In the genomic region with DNA sequence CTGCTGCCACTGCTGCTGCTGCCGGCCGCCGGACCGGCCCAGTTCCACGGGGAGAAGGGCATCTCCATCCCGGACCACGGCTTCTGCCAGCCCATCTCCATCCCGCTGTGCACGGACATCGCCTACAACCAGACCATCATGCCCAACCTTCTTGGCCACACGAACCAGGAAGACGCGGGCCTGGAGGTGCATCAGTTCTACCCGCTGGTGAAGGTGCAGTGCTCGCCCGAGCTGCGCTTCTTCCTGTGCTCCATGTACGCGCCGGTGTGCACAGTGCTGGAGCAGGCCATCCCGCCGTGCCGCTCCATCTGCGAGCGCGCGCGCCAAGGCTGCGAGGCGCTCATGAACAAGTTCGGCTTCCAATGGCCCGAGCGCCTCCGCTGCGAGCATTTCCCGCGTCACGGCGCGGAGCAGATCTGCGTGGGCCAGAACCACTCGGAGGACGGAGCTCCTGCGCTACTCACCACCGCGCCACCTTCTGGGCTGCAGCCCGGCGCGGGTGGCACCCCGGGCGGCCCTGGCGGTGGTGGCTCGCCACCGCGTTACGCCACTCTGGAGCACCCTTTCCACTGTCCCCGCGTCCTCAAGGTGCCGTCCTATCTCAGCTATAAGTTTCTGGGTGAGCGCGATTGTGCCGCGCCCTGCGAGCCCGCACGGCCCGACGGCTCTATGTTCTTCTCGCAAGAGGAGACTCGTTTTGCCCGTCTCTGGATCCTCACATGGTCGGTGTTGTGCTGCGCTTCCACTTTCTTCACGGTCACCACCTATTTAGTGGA, we compare ENCODE assay signal across 8 mouse cellular contexts. TPM values are rescaled to one million over a fixed set of nuclear protein-coding genes. Genes with fewer than 3 reads are reported as not detected.
DNase-seq lines count a peak whose midpoint lies in the region; ATAC-seq and TF ChIP-seq lines count a peak whose summit lies in the region.

No protein-coding gene starts in this region.

- WGBS in spleen, adult 2 months: 2% methylated on average over 74 of the region's 74 CpGs
- under 1% methylated on average over 74 of the region's 74 CpGs for WGBS in embryonic facial prominence, embryonic 11.5 days
- under 1% methylated on average over 71 of the region's 74 CpGs for WGBS in heart, embryonic 12.5 days
- under 1% methylated on average over 74 of the region's 74 CpGs for WGBS in kidney, embryonic 15.5 days

- ATAC-seq in embryonic facial prominence, embryonic 11.5 days (replicated peaks; ENCODE audit: insufficient number of reproducible peaks, low FRiP score, low TSS enrichment, low read depth): peak; percentile 63
- ATAC-seq in heart, embryonic 12.5 days (ENCODE audit: insufficient number of reproducible peaks, low FRiP score): peak; percentile 36
- ATAC-seq in kidney, embryonic 15.5 days (replicated peaks; ENCODE audit: low FRiP score): peak; percentile 16

- DNase-seq in spleen, adult 2 months (ENCODE audit: low read depth in 1 of 2, low spot score in 2 of 2): no peak
- no peak for DNase-seq in spleen, postnatal 14 days (ENCODE audit: low spot score in 2 of 2)
- DNase-seq in embryonic facial prominence, embryonic 11.5 days (ENCODE audit: low spot score): peak; percentile 52
- peak; percentile 49 for DNase-seq in lung, postnatal 10 days
- peak; percentile 18 to 30 for DNase-seq in right cerebral cortex, postnatal 36 days (ENCODE audit: low spot score in 2 of 2)
- no peak for DNase-seq in ovary, postnatal 14 days (ENCODE audit: low spot score)

- TF ChIP-seq CTCF in spleen, adult 2 months (IDR thresholded peaks at IDR 0.05; ENCODE audit: extremely low read depth, insufficient read depth, insufficient read length, insufficient replicate concordance): no peak

- H3K27ac ChIP-seq in spleen, adult 2 months (ENCODE audit: insufficient read depth, low read length): no peak overlapping the region
- H3K27ac ChIP-seq in embryonic facial prominence, embryonic 11.5 days (replicated peaks; ENCODE audit: low read depth, low read length): peak overlapping the region; percentile 99
- H3K27ac ChIP-seq in heart, embryonic 12.5 days (ENCODE audit: poor library complexity, severe bottlenecking): peak overlapping the region; percentile 97
- peak overlapping the region; percentile 99 for H3K27ac ChIP-seq in kidney, embryonic 15.5 days

- H3K36me3 ChIP-seq in spleen, adult 2 months (ENCODE audit: control insufficient read depth, insufficient read depth, low read length): no peaks in the 10 kb centered on the region
- H3K36me3 ChIP-seq in embryonic facial prominence, embryonic 11.5 days (replicated peaks; ENCODE audit: control insufficient read depth, insufficient read depth, low read depth, low read length): no peaks in the 10 kb centered on the region
- 0 out of 2 replicates have a peak, but pooled peaks cover 4% of the 10 kb centered on the region for H3K36me3 ChIP-seq in heart, embryonic 12.5 days
- no peaks in the 10 kb centered on the region for H3K36me3 ChIP-seq in kidney, embryonic 15.5 days

- no peaks in the 10 kb centered on the region for H3K9me3 ChIP-seq in embryonic facial prominence, embryonic 11.5 days (replicated peaks; ENCODE audit: control insufficient read depth, low read length)
- no peaks in the 10 kb centered on the region for H3K9me3 ChIP-seq in heart, embryonic 12.5 days (replicated peaks)
- no peaks in the 10 kb centered on the region for H3K9me3 ChIP-seq in kidney, embryonic 15.5 days (replicated peaks)

- peak overlapping the region; percentile 76 for H3K4me2 ChIP-seq in embryonic facial prominence, embryonic 11.5 days (ENCODE audit: low read depth, low read length)
- H3K4me2 ChIP-seq in heart, embryonic 12.5 days: peak overlapping the region; percentile 77
- H3K4me2 ChIP-seq in kidney, embryonic 15.5 days: peak overlapping the region; percentile 78

- peak overlapping the region; percentile 99 for H3K9ac ChIP-seq in embryonic facial prominence, embryonic 11.5 days (replicated peaks; ENCODE audit: low read length)
- peak overlapping the region; percentile 96 for H3K9ac ChIP-seq in heart, embryonic 12.5 days
- H3K9ac ChIP-seq in kidney, embryonic 15.5 days: peak overlapping the region; percentile 76

- H3K27me3 ChIP-seq in spleen, adult 2 months (ENCODE audit: control insufficient read depth, insufficient read depth, low read length): peaks cover 18% of the 10 kb centered on the region
- no peaks in the 10 kb centered on the region for H3K27me3 ChIP-seq in embryonic facial prominence, embryonic 11.5 days (ENCODE audit: control insufficient read depth, insufficient read depth, low read length)
- no peaks in the 10 kb centered on the region for H3K27me3 ChIP-seq in heart, embryonic 12.5 days (replicated peaks)
- peaks cover 18% of the 10 kb centered on the region for H3K27me3 ChIP-seq in kidney, embryonic 15.5 days

- no peak for TF ChIP-seq POLR2A in spleen, adult 2 months (IDR thresholded peaks at IDR 0.05; ENCODE audit: low read depth, low read length)

- peak overlapping the region; percentile 16; the same call in 1 of the 2 replicates for H3K4me3 ChIP-seq in spleen, adult 2 months (ENCODE audit: extremely low read depth, insufficient read depth, insufficient read length)
- H3K4me3 ChIP-seq in embryonic facial prominence, embryonic 11.5 days (ENCODE audit: low read depth, low read length): peak overlapping the region; percentile 95
- peak overlapping the region; percentile 90 for H3K4me3 ChIP-seq in heart, embryonic 12.5 days
- H3K4me3 ChIP-seq in kidney, embryonic 15.5 days (replicated peaks): peak overlapping the region; percentile 77

- H3K4me1 ChIP-seq in spleen, adult 2 months (ENCODE audit: control insufficient read depth, insufficient read depth, insufficient read length): peaks cover 4% of the 10 kb centered on the region; the same call in 1 of the 2 replicates
- peaks cover 5% of the 10 kb centered on the region for H3K4me1 ChIP-seq in embryonic facial prominence, embryonic 11.5 days (ENCODE audit: control insufficient read depth, insufficient read depth, low read length)
- H3K4me1 ChIP-seq in heart, embryonic 12.5 days (replicated peaks): peaks cover 29% of the 10 kb centered on the region
- peaks cover 52% of the 10 kb centered on the region for H3K4me1 ChIP-seq in kidney, embryonic 15.5 days

RNA-seq across cellular contexts. Expression of a gene that starts 0.8 kb away (rescaled TPM):
- polyA plus RNA-seq in spleen, adult 2 months (2012; rRNA removed): 2.9 and 4.2 TPM in 2 replicates
- 53.3 and 57.0 TPM in 2 replicates for polyA plus RNA-seq in embryonic facial prominence, embryonic 11.5 days (2014; fragmentation: Nextera tagmentation; extraction: Ambion mirVana)
- 32.0 and 33.8 TPM in 2 replicates for polyA plus RNA-seq in heart, embryonic 12.5 days (2016; fragmentation: Nextera tagmentation; extraction: Ambion mirVana)
- polyA plus RNA-seq in kidney, embryonic 15.5 days (2015; fragmentation: Nextera tagmentation; extraction: Ambion mirVana): 28.5 and 34.0 TPM in 2 replicates

RNA-seq across cellular contexts. Expression of a gene that starts 25.7 kb away (rescaled TPM):
- 0.27 TPM in 1 of 2 replicates, not detected in the other for polyA plus RNA-seq in spleen, adult 2 months (2012; rRNA removed)
- polyA plus RNA-seq in embryonic facial prominence, embryonic 11.5 days (2014; fragmentation: Nextera tagmentation; extraction: Ambion mirVana): 10.5 and 10.6 TPM in 2 replicates
- polyA plus RNA-seq in heart, embryonic 12.5 days (2016; fragmentation: Nextera tagmentation; extraction: Ambion mirVana): 10.9 and 11.6 TPM in 2 replicates
- 8.5 and 8.7 TPM in 2 replicates for polyA plus RNA-seq in kidney, embryonic 15.5 days (2015; fragmentation: Nextera tagmentation; extraction: Ambion mirVana)

RNA-seq across cellular contexts. Expression of a gene that starts 48.8 kb away (rescaled TPM):
- polyA plus RNA-seq in spleen, adult 2 months (2012; rRNA removed): 12.3 and 13.6 TPM in 2 replicates
- 43.2 and 43.4 TPM in 2 replicates for polyA plus RNA-seq in embryonic facial prominence, embryonic 11.5 days (2014; fragmentation: Nextera tagmentation; extraction: Ambion mirVana)
- polyA plus RNA-seq in heart, embryonic 12.5 days (2016; fragmentation: Nextera tagmentation; extraction: Ambion mirVana): 38.9 and 42.7 TPM in 2 replicates
- 57.4 and 62.1 TPM in 2 replicates for polyA plus RNA-seq in kidney, embryonic 15.5 days (2015; fragmentation: Nextera tagmentation; extraction: Ambion mirVana)

RNA-seq across cellular contexts. Expression of a gene that starts 58.6 kb away (rescaled TPM):
- not detected in 2 replicates for polyA plus RNA-seq in spleen, adult 2 months (2012; rRNA removed)
- 1.0 and 1.3 TPM in 2 replicates for polyA plus RNA-seq in embryonic facial prominence, embryonic 11.5 days (2014; fragmentation: Nextera tagmentation; extraction: Ambion mirVana)
- polyA plus RNA-seq in heart, embryonic 12.5 days (2016; fragmentation: Nextera tagmentation; extraction: Ambion mirVana): 1.6 and 2.0 TPM in 2 replicates
- polyA plus RNA-seq in kidney, embryonic 15.5 days (2015; fragmentation: Nextera tagmentation; extraction: Ambion mirVana): 0.49 and 0.50 TPM in 2 replicates

Comparison
In these comparisons a context has a peak if more than half of its experiments do, and no peak if none do; other contexts are left out.
1. DNase-seq: peak in embryonic facial prominence, embryonic 11.5 days (single experiment), lung, postnatal 10 days (single experiment) and right cerebral cortex, postnatal 36 days (2 of 2); none in spleen, adult 2 months (0 of 2), spleen, postnatal 14 days (0 of 2) and ovary, postnatal 14 days (single experiment).
2. H3K4me3 ChIP-seq: peak in every context shown above with its lines; median percentile 95 in embryonic facial prominence, embryonic 11.5 days; 90 in heart, embryonic 12.5 days; 77 in kidney, embryonic 15.5 days; 16 in spleen, adult 2 months.
3. Peak in every context shown above with its lines, with median percentiles within 50 percentile points of each other: ATAC-seq, H3K4me2 ChIP-seq and H3K9ac ChIP-seq.